Mouse (Mus musculus) heart, embryonic 10.5 days (tissue): ENCODE measurements at regions not wholly inside any gene's neighbourhood (a gene's known extent, or its start where the extent isn't known, plus 50 kb on each side); places are given as distances from the start of the nearest gene placed in this dataset.

Experiments
- DNase-seq: peaks from one replicate; pipeline ENCODE4 v3.0.0-alpha.2; 2017; ENCODE audit warnings: low spot score
- H3K27ac ChIP-seq: fragments of 300-500 bp; sonication (generic); 2 replicates; pipeline ENCODE4 v1.5.1; 2016; ENCODE audit warnings: mild to moderate bottlenecking
- H3K27me3 ChIP-seq: fragments of 300-500 bp; sonication (generic); 2 replicates; pipeline ENCODE4 v1.6.1; 2016; ENCODE audit warnings: mild to moderate bottlenecking; ENCODE audit not compliant: poor library complexity, insufficient read depth, severe bottlenecking
- H3K36me3 ChIP-seq: fragments of 300-500 bp; sonication (generic); 2 replicates; pipeline ENCODE4 v1.6.1; 2016; ENCODE audit warnings: mild to moderate bottlenecking, moderate library complexity
- H3K4me1 ChIP-seq: fragments of 300-500 bp; sonication (generic); 2 replicates; pipeline ENCODE4 v1.6.1; 2016; ENCODE audit warnings: mild to moderate bottlenecking
- H3K4me3 ChIP-seq: fragments of 300-500 bp; sonication (generic); 2 replicates; pipeline ENCODE4 v1.5.1; 2016; ENCODE audit warnings: mild to moderate bottlenecking, moderate library complexity
- H3K9me3 ChIP-seq: fragments of 300-500 bp; sonication (generic); 2 replicates; pipeline ENCODE4 v1.6.1; 2016; ENCODE audit warnings: mild to moderate bottlenecking, moderate library complexity
- WGBS: fragments of 180-500 bp; shearing (Covaris S2); methylation state at CpG from one replicate; pipeline ENCODE4 v1.1.7; 2016; 5-methylcytosine and 5-hydroxymethylcytosine counted together

DNA sequence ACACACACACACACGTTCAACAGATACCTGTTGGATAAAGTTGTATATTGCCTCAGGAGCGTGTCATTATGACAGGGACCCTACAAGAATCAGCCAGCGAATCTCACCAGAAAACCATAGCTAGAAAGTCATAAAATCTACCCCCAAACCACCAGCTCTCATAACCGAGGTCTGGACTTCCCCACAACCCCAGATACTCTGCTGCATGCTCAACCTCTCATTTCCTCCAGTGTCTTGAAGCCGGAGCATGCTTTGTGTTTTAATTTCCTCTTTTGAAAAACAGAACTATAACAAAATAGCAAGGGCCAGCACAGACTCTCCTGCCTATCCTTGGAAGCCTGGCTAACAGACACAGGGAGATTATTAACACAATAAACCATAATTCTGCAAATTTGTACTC lies 597.4 kb upstream of the Sall1 start:
- H3K36me3 ChIP-seq: no peaks in the 10 kb centered on the region
- no peaks in the 10 kb centered on the region for H3K9me3 ChIP-seq
- no peaks in the 10 kb centered on the region for H3K4me1 ChIP-seq
- WGBS: 73% methylated on average over 5 of the region's 5 CpGs
- no peak overlapping the region for H3K4me3 ChIP-seq
- no peaks in the 10 kb centered on the region for H3K27me3 ChIP-seq
- no peak overlapping the region for H3K27ac ChIP-seq
- no peak for DNase-seq

DNA sequence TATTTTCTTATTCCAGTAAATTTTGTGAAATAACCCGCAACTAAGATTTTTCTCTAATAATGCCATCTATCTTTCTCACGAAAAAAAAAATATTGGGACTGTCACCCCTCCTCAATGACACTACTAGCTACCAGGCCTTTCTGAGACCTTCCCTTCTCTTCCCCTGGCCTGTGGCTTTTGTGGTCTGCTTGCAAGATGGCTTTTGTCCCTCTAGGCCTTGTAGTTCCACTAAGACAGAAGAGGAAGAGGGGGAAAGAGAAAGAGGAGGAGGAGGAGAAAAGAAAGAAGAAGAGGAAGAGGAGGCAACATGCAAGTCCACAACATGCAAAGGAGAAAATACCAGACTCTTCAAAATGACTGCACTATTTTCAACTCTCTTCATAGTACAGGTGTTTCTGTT lies 590.9 kb upstream of the Sall1 start:
- 85% methylated on average over 2 of the region's 2 CpGs for WGBS
- H3K4me1 ChIP-seq: no peaks in the 10 kb centered on the region
- no peaks in the 10 kb centered on the region for H3K27me3 ChIP-seq
- no peak overlapping the region for H3K4me3 ChIP-seq
- DNase-seq: no peak
- no peaks in the 10 kb centered on the region for H3K9me3 ChIP-seq
- no peak overlapping the region for H3K27ac ChIP-seq
- no peaks in the 10 kb centered on the region for H3K36me3 ChIP-seq

DNA sequence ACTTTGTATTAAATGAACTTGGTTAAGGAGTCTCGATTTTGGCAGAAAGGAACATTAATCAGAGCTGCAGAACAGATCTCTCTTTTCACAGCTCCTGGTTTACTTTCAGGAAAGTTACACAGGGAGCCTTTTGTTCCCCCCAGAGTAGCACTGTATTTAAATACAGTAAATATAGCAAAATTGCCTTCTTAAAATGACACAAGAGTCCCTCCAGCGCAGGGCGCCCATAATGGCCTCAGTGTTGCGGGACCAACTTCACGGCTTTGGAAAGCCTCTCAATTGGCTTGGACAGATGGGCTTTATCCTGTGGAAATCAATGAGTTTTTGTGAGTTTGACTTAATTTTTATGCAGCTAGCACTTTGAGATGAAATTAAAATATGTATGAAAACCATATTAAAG lies 588.3 kb upstream of the Sall1 start:
- Histone ChIP-seq H3K4me1 (no peaks in the 10 kb centered on the region), H3K27me3 (no peaks in the 10 kb centered on the region), H3K27ac (no peak overlapping the region), H3K36me3 (no peaks in the 10 kb centered on the region), H3K4me3 (no peak overlapping the region), H3K9me3 (no peaks in the 10 kb centered on the region)
- 87% methylated on average over 5 of the region's 5 CpGs for whole genome bisulfite sequencing
- no peak for DNase-seq

DNA sequence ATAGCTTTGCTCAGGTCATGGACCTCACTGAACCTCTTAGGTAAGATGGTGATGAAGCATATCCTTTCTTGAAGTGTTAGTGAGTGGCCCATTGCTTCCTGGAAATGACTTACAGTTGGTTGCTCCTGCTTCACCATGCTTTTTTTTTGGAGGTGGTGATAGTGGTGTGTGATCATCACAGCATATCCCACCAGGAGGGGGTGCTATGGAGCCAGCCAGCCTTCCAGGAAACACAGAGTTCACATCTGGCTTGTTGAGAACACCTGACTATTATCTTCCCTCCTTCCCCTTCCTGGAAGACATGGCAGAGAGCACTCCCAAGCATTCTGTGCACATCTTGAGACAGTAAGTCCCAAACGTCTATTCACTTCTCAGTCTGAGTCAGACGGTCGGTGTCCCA lies 586.6 kb upstream of the Sall1 start:
- DNase-seq: no peak
- 94% methylated on average over 3 of the region's 3 CpGs for WGBS
- Histone ChIP-seq H3K27me3 (no peaks in the 10 kb centered on the region), H3K9me3 (no peaks in the 10 kb centered on the region), H3K36me3 (no peaks in the 10 kb centered on the region), H3K4me1 (no peaks in the 10 kb centered on the region), H3K27ac (no peak overlapping the region), H3K4me3 (no peak overlapping the region)

DNA sequence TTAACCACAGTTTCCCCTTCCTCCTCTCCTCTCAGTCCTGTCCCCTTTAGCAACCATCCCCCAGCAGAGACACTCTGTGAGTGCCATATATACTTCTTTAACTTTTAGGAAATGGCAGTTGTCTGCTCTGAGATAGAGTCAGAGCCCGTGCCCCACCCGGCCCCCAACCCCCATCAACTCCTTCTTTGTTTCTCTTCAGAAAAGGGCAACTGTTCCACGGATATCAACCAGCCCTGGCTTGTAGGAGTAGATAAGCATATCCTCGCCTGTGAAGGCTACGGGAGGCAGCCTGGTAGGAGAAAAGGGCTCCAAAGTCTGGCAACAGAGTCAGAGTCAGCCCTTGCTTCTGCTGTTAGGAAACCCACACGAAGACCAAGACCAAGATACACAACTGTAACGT lies 574.1 kb upstream of the Sall1 start:
- no peak for DNase-seq
- H3K9me3 ChIP-seq: 0 out of 2 replicates have a peak, but pooled peaks cover 3% of the 10 kb centered on the region
- H3K4me3 ChIP-seq: no peak overlapping the region
- H3K27ac ChIP-seq: no peak overlapping the region
- no peaks in the 10 kb centered on the region for H3K4me1 ChIP-seq
- no peaks in the 10 kb centered on the region for H3K36me3 ChIP-seq
- H3K27me3 ChIP-seq: no peaks in the 10 kb centered on the region
- WGBS: 45% methylated on average over 7 of the region's 7 CpGs

DNA sequence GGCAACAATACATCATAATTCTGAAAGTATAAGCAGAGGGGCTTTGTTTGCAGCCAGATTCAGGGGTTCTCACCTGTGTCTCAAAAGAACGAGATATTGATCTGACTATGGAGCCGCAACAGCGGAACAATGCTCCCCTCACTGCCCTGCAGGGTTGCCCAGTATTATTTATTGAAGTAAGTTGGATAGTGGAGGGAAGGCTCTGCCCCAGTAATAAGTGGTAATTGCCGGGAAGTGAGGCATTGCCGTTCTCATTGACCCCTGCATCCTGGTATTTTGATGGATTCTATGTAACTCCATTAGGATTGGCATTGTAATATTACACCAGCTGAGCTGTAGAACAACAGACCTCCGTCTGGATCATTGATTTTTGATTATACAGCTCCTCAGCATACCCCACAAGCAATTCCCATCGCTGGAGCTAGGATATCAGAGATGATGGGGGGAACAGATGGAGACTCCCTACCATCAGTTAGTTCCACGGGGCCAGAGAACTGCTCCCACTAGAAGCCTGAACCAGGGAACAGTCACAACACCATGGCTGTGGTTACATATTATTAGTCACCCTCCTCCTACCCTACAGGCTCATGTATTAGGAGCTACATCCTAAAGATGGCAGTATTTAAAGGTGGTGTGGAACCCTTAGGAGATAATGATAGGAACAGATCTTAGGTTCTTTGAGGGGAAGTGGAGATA lies 572.0 kb upstream of the Sall1 start:
- no peaks in the 10 kb centered on the region for H3K36me3 ChIP-seq
- no peak overlapping the region for H3K4me3 ChIP-seq
- no peaks in the 10 kb centered on the region for H3K27me3 ChIP-seq
- H3K4me1 ChIP-seq: no peaks in the 10 kb centered on the region
- H3K27ac ChIP-seq: no peak overlapping the region
- 78% methylated on average over 8 of the region's 8 CpGs for WGBS
- DNase-seq: no peak
- 0 out of 2 replicates have a peak, but pooled peaks cover 3% of the 10 kb centered on the region for H3K9me3 ChIP-seq

DNA sequence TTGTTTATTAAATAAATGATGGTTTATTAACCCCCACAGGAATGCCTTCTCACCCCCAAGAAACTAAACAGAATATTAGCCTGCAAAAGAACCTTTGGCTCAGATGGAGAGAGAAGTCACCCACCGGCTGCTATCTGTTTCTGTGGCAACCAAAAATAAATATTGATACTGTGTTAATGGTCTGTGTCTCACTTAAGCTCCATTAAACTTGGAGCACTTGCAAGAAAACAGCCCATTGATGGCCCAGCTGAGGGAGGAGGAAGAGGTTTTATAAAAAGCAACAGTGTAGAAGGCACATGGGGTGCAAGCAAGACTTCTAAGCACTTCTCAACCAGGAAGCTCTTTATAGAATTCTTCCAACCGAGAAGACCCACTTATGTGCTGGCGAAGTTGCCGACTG lies 565.1 kb upstream of the Sall1 start:
- no peak overlapping the region for H3K4me3 ChIP-seq
- no peak for DNase-seq
- 51% methylated on average over 4 of the region's 4 CpGs for WGBS

DNA sequence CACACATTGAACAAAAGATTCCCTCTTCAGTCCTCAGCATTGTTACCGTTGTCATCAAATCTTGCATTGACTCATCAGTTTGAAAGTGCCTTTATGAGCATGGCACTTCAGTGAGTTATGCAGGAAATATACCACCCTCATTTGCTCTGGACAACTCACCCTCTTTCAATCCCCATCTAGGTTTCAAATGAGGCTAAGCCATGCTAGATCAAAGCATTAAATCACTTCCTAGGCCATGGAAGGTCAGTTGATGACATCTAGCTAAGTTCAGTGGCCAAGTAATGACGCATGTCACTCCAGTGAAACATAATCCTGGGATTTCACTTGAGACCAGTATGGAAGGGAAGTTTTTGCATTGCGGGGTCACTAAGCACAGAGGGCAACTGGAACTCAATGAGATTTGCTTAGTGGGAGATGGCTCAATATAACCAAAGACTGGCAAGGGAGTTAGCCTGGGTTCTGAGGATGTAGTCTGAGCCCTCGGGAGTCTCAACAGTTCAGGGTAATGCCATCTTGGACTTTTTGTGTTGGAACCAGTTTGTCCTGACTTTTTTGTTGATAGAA lies 562.0 kb upstream of the Sall1 start:
- H3K4me1 ChIP-seq: no peaks in the 10 kb centered on the region
- no peak for DNase-seq
- 83% methylated on average over 4 of the region's 4 CpGs for WGBS
- H3K36me3 ChIP-seq: no peaks in the 10 kb centered on the region
- H3K27me3 ChIP-seq: no peaks in the 10 kb centered on the region
- no peaks in the 10 kb centered on the region for H3K9me3 ChIP-seq
- H3K27ac ChIP-seq: no peak overlapping the region
- no peak overlapping the region for H3K4me3 ChIP-seq

More for the DNA sequence above, 565.1 kb upstream of the Sall1 start:
- Histone ChIP-seq H3K9me3 (no peaks in the 10 kb centered on the region), H3K27ac (no peak overlapping the region), H3K4me1 (no peaks in the 10 kb centered on the region), H3K36me3 (no peaks in the 10 kb centered on the region), H3K27me3 (no peaks in the 10 kb centered on the region)

DNA sequence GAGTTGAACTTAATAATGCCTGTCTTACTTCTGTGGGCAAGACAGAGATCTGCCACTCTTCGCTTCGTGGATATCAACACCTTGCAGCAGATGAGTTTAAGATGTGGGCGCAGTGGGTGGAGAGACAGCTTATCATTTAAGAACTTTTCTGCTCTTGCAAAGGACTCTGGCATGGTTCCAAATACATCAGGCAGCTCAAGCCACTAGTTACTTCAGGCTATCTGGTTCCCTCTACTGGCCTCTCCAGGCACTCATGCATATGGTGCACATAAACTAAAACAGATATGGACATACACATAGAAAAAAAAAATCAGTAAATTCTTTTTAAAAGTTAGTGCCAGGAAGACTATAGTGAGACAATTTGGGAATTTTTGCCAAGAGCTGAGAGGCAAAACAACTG lies 560.5 kb upstream of the Sall1 start:
- H3K4me1 ChIP-seq: no peaks in the 10 kb centered on the region
- H3K9me3 ChIP-seq: no peaks in the 10 kb centered on the region
- no peak overlapping the region for H3K4me3 ChIP-seq
- no peaks in the 10 kb centered on the region for H3K27me3 ChIP-seq
- WGBS: 85% methylated on average over 3 of the region's 3 CpGs
- no peaks in the 10 kb centered on the region for H3K36me3 ChIP-seq
- no peak overlapping the region for H3K27ac ChIP-seq
- DNase-seq: no peak

DNA sequence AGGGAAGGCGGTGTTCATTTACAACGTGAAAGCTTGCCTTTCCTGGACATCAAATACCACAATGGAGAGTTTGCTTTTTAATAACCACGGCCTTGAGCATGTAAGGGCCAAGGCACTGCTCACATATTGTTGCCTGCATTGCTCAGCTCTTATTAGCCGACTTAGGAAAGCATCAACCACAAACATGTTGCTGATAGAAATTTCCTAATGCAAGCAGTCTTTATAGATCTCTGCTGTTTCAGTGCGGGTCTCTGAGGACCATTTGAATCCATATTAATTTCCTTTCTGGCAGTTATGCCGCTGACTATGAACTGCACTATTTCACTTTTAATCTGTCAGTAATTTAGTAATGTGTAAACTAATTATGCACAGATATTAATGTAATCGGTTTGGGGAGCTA lies 552.4 kb upstream of the Sall1 start:
- no peak for DNase-seq
- H3K27ac ChIP-seq: no peak overlapping the region
- no peaks in the 10 kb centered on the region for H3K27me3 ChIP-seq
- H3K4me3 ChIP-seq: no peak overlapping the region
- no peaks in the 10 kb centered on the region for H3K4me1 ChIP-seq
- H3K36me3 ChIP-seq: no peaks in the 10 kb centered on the region
- WGBS: 79% methylated on average over 7 of the region's 7 CpGs
- no peaks in the 10 kb centered on the region for H3K9me3 ChIP-seq

DNA sequence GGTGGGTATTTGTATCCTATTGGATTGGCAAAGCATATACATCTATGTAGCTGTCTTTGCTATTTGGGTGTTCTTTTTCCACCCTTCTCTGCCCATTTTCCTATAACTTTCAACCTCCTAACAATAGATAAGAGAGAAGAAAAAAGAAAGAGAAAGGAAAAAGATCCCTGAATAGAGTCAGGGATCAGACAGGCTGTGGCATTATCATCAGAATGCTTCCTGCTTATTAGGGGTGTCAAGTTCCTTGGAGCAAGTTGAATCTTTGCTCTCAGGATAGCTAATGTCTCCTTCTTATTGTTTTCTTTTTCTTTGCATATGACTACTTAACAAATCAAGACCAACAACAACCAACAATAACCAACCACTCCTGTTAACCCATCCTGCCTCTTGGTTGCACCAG lies 539.1 kb upstream of the Sall1 start:
- Histone ChIP-seq H3K27me3 (peaks cover 18% of the 10 kb centered on the region; the same call in 1 of the 2 replicates), H3K4me3 (no peak overlapping the region), H3K27ac (no peak overlapping the region), H3K9me3 (no peaks in the 10 kb centered on the region), H3K4me1 (no peaks in the 10 kb centered on the region), H3K36me3 (no peaks in the 10 kb centered on the region)
- no peak for DNase-seq

DNA sequence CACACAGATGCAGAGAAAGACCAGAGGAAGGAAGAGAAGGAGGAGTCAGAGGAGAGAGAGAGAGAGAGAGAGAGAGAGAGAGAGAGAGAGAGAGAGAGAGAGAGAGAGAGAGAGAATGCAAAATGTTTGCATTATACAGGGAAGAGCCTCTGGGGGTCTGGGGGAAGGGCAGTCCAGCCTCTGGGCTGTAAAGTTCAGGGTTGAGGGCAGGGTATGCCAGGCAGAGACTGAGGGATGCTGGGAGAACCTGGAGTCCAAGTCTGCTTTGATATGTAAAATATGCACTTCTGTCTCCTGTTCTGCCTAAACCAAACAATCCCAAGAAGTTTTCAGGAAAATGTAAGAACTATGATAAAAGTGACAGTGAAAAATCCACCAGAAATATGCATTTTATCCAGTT lies 538.6 kb upstream of the Sall1 start:
- no peaks in the 10 kb centered on the region for H3K9me3 ChIP-seq
- no peak overlapping the region for H3K27ac ChIP-seq
- H3K27me3 ChIP-seq: peaks cover 18% of the 10 kb centered on the region; the same call in 1 of the 2 replicates
- no peaks in the 10 kb centered on the region for H3K36me3 ChIP-seq
- H3K4me3 ChIP-seq: no peak overlapping the region
- DNase-seq: no peak
- no peaks in the 10 kb centered on the region for H3K4me1 ChIP-seq

DNA sequence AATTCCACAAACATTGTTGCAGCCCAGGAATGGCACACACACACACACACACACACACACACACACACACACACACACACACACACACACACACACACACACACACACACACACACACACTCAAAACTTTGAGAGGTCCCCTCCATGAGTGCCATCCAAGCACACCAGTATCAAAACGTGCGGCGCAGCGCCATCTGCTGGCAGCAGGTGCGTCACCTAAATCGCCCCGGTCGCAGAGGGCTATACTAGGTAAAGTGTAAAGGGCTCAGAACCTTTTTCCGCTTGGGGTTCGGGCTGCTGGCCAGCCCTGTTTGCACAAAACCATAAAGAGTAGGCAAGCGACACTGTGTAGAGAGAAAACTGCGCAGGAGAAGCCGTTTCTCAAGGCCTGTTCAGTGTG lies 527.9 kb upstream of the Sall1 start:
- no peaks in the 10 kb centered on the region for H3K9me3 ChIP-seq
- H3K27me3 ChIP-seq: peaks cover 42% of the 10 kb centered on the region
- H3K27ac ChIP-seq: no peak overlapping the region
- WGBS: 2% methylated on average over 13 of the region's 13 CpGs
- H3K36me3 ChIP-seq: no peaks in the 10 kb centered on the region
- DNase-seq: peak; percentile 81
- H3K4me1 ChIP-seq: peaks cover 5% of the 10 kb centered on the region; the same call in 1 of the 2 replicates
- H3K4me3 ChIP-seq: no peak overlapping the region
